Mouse (Mus musculus) urinary bladder, adult 2 months (tissue): Measurements from ENCODE around the gene Chst1. TPM values are rescaled to one million over a fixed set of nuclear protein-coding genes. Genes with fewer than 3 reads are reported as not detected.

Source experiments
- DNase-seq: peaks from one replicate; pipeline ENCODE4 v3.0.0; 2022; ENCODE audit warnings: low spot score
- polyA plus RNA-seq: library from polyadenylated mRNA; depleted of rRNA; stranded (reverse); fragments of >200 nt; gene quantifications from 2 replicates; pipeline ENCODE4 v1.2.3, GENCODE M21; 2012; rRNA removed

The Chst1 gene
- 9.3 and 11.1 TPM in 2 replicates for polyA plus RNA-seq

GRCm38 (mm10) chr2:92599487-92600347 lies at the start of gene Chst1:
TSS of gene Chst1 (plus strand) at chr2:92599707.
- no peak for DNase-seq

DNA sequence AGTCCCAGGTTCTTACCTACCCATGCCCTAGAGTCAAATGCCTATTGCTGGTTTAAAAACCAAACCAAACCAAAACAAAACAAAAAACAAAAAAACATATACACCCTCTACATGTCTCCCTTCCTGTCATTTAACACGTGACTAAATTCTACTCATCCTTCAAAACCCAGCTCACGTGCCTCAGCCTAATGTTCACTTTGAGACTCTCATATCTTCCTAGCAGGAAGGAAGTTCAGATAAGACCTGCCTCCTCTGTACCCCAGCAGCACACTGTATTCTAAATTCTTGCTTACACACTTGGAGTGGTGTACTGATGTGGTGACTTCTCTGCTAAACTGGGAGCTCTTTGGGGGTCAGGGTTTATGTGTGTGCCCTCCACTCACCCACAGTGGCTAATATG lies 49.5 kb upstream of the Chst1 start:
- DNase-seq: no peak

DNA sequence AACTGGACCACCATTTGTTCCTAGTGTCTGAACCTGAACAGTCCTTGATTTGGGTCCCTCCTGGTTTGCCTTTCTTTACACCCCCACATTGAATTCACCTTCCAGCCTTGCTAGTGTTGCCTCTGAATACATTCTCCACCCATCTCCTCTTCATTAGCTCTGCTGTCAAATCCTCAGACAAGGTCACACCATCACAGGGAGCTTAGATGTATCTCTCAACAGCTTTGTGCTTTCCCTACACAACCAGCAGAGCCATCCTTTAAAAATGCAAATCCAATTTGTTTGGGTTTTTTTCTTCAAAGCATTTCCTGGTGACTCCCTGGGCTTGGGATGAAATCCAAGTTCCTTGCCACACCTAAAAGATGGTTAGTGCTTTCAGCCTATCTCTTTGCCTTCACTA lies 45.0 kb upstream of the Chst1 start:
- no peak for DNase-seq

- no peak for DNase-seq
Measured at GRCm38 (mm10) chr2:92562930-92563329, 36.6 kb upstream of the Chst1 start.

DNA sequence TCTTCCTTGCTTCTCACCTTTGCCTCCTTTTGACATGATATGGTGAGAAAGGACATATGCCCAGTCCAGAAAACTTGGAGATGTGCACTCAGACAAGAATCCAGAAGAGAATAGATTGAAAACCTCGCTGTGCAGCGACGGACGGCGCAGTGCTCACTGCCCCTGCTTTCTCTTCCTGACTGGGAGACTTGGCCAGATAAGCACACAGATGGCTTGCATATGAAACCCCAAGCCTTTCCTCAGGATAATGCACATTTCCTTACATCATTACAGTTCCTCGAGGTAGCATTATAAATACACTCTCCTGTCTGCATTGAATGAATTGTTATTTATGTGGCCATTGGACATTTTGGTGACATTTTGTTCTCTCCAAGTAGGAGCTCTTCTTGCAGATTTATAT lies 28.9 kb upstream of the Chst1 start:
- no peak for DNase-seq

- no peak for DNase-seq
Measured at GRCm38 (mm10) chr2:92577824-92578223, 21.7 kb upstream of the Chst1 start.

DNA sequence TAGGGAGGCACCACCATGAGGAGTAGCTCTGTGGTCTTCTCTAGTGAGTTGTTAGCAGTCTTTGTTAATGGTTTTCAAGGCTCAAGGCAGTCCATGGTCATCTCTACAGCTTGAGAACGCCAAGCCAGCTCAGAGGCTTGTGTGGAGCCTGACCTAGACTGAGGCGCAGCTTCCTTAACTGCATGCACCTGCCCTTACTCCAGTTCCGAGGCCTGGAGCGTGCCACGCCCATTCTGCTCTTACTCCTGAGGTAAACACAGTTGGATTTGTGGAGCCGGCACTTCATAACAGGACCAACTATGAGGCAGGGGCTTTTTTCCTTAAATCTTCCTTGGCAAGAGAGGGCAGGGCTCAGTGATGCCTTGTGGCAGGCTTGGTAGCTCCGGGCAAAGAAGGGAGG lies 18.2 kb upstream of the Chst1 start:
- DNase-seq: no peak

DNA sequence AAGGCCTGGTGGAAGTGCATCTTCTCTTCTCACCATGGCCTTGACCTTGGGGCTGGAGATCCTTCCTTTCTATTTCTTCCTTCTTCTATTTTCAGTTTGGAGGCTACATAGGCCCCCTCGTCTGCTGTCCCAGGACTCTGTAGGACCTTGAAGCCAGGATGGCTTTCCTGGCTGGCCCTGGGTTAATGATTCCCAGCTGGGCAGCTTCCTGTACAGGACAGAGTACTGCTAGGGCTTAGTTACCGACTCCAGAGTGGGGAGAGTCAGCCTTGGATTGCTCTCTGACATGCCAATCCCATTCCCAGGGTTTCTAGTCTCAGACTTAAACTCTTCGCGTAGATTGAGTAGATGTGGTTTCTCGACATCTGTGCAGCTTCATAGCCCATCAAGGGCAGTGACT lies 16.9 kb upstream of the Chst1 start:
- no peak for DNase-seq

- no peak for DNase-seq
Measured at GRCm38 (mm10) chr2:92587806-92588205, 11.7 kb upstream of the Chst1 start.

GRCm38 (mm10) chr2:92594929-92595730 lies 4.4 kb upstream of the Chst1 start:
- no peak for DNase-seq

- DNase-seq: no peak
Measured at GRCm38 (mm10) chr2:92597291-92597690, 2.2 kb upstream of the Chst1 start.

- no peak for DNase-seq
Measured at GRCm38 (mm10) chr2:92598941-92599486, 493 bp upstream of the Chst1 start.

DNA sequence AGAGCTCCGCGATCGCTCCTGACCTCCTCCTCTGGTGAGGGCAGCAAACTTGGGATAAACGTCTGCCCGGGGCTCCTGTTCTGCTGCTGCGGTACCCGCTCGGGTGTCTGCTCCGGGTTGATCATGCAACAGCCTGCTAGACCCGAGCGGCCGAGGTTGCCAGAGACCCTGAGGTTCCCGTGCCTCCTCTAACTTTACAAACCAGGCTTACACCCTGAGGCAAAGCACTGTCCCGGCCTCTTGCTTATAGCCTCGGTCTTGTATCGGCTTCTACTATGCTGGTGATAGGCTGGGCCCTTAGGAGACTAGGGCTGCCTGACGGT lies 802 bp downstream of the Chst1 start:
- DNase-seq: no peak

DNA sequence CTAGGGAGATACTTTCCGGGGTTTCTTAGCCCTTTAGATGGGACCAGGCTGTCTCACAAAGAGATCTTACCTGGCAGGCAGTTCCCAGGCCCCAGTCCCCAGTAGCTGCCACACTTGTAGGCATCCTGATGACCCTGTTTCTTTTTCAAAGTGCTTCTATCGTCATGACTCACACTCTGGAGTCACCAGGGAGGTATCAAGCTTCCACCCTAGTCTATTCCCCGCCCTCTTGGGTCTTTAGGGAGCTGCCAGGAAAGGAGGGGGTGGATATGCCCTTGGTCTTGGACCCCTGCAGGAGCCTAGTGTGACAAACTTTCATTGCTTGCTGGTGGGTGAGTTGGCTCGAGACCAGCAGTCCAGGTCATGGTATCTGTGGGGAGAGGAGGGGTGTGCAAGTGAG lies 1.7 kb downstream of the Chst1 start:
- no peak for DNase-seq

DNA sequence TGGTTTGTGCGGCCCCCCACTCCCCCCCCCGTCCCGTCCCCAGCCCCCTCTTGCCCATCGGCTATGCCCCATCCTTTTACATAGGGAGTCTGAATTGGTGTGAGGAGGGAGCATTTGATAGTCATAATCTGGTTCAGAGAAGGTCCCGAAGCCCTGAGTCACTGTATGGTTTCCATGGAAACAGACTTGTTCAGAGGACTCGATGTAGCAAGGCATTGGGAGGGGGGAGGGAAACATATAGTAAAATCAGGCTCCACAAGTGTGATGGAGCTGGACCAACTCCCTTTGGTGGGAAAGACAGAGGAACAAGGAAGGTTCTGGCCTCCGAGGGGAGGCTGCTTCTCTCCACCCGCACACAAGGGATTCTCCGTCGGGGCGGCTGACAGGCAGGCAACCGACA lies 2.6 kb downstream of the Chst1 start:
- DNase-seq: no peak

GRCm38 (mm10) chr2:92603591-92603990 lies 4.1 kb downstream of the Chst1 start:
- DNase-seq: no peak

- no peak for DNase-seq
Measured at GRCm38 (mm10) chr2:92604565-92604964, 5.1 kb downstream of the Chst1 start.

- DNase-seq: no peak
Measured at GRCm38 (mm10) chr2:92605995-92606394, 6.5 kb downstream of the Chst1 start.

DNA sequence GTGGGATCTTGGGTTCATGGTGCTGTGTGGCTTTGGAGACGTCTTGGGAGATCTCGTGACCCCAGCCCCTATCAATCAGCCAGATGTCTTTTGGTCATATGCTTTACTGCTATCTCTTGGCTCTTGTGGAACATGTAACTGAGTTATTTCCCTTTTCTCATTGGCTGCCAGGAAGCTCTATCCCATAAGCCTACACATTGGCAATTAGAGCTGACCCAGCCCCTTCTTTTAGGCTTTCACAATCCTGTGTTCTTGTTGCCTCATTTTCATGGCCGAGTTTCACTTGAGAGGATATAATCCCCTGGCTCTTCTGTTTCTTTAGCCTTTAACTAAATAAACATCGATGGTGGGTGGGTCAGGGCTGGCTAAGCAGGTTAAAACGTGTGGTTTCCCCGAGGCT lies 7.6 kb downstream of the Chst1 start:
- DNase-seq: no peak

DNA sequence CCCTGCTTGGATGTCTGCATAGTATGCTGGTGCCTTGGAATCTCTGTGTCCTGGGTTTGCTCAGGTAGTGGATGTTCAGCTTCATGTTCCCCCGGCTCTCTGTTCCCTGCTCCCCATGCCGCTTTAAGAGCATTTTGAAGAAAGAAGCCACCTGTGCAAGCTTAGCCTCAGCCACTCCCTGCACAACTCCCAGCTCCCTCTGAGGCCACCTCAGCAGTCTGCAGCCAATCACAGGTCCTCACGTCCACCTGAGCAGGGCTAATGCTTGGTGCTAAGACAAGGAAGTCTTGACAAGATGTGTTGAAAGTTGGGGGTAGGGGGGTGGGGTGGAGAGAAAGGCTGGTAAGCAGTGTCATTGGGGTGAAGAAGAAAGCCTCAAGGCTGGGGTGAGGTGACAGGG lies 8.1 kb downstream of the Chst1 start:
- DNase-seq: no peak

- no peak for DNase-seq
Measured at GRCm38 (mm10) chr2:92608013-92608619, 8.6 kb downstream of the Chst1 start.

- no peak for DNase-seq
Measured at GRCm38 (mm10) chr2:92608810-92609581, 9.5 kb downstream of the Chst1 start.
